Mouse (Mus musculus): Measurements from ENCODE around the gene Alyref2. TPM values are rescaled to one million over a fixed set of nuclear protein-coding genes. Genes with fewer than 3 reads are reported as not detected.

Gene Alyref2
- 2.4 TPM for polyA plus RNA-seq (2014; fragmentation: Illumina TruSeq; extraction: RNeasy Lipid Tissue Mini Kit (QIAGEN cat#74804); ENCODE audit: low read depth, low replicate concordance)

DNA sequence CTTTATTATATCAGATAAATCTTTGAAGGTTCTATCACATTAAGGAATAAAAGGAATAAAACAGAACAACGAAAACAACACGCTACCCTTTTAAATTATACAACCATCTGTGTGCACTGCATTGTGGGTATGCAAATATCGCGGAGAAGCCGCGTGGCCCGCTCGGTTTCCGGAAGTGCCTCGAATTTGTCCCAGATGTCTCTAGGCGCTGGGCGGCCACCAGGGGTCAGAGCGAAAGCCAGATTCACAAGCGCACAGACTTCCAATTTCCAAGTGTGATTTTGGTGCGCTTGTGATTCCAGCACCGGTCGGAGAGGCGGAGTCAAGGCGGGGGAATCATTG, at the start of gene Alyref2:
TSS of gene Alyref2 (plus strand) at position 229 of the 342 bp plus-strand sequence.

DNA sequence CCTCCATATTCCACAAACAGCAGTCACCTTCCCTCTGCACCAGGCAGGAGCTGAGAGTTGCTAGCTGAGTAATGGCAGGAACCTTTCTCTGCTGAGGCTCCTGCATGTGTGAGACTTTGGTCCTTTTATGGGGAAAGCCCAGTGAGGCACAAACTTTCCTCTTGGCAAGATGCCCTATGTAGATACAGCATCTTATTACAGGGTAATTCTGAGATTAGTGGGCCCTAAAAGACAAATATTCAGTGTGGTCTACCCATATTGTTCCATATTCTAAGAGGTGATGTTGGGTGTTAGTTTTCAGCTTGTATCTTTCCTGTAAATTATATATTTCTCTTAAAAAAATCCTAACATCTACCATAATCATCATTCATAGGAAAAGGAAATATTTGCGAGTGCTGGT, 31.9 kb downstream of the Alyref2 start, which contains the start of gene Itln1:
TSS of gene Itln1 (minus strand) at position 101 of the 400 bp plus-strand sequence.

Other genes with a start within 250 kb of the Alyref2 start
- 5.5 TPM for gene B4galt3, start 233.2 kb upstream of the Alyref2 start, polyA plus RNA-seq (2014; fragmentation: Illumina TruSeq; extraction: RNeasy Lipid Tissue Mini Kit (QIAGEN cat#74804); ENCODE audit: low read depth, low replicate concordance)
- gene Ppox, start 222.3 kb upstream of the Alyref2 start, polyA plus RNA-seq (2014; fragmentation: Illumina TruSeq; extraction: RNeasy Lipid Tissue Mini Kit (QIAGEN cat#74804); ENCODE audit: low read depth, low replicate concordance) = 7.0 TPM
- gene Usp21, start 215.5 kb upstream of the Alyref2 start, polyA plus RNA-seq (2014; fragmentation: Illumina TruSeq; extraction: RNeasy Lipid Tissue Mini Kit (QIAGEN cat#74804); ENCODE audit: low read depth, low replicate concordance) = 17.7 TPM
- gene Ufc1, start 208.5 kb upstream of the Alyref2 start, polyA plus RNA-seq (2014; fragmentation: Illumina TruSeq; extraction: RNeasy Lipid Tissue Mini Kit (QIAGEN cat#74804); ENCODE audit: low read depth, low replicate concordance) = 132 TPM
- gene Dedd, start 174.3 kb upstream of the Alyref2 start, polyA plus RNA-seq (2014; fragmentation: Illumina TruSeq; extraction: RNeasy Lipid Tissue Mini Kit (QIAGEN cat#74804); ENCODE audit: low read depth, low replicate concordance) = 7.5 TPM
- 31.0 TPM for gene Nit1, start 157.8 kb upstream of the Alyref2 start, polyA plus RNA-seq (2014; fragmentation: Illumina TruSeq; extraction: RNeasy Lipid Tissue Mini Kit (QIAGEN cat#74804); ENCODE audit: low read depth, low replicate concordance)
- 51.1 TPM for gene Pfdn2, start 157.8 kb upstream of the Alyref2 start, polyA plus RNA-seq (2014; fragmentation: Illumina TruSeq; extraction: RNeasy Lipid Tissue Mini Kit (QIAGEN cat#74804); ENCODE audit: low read depth, low replicate concordance)
- gene Klhdc9, start 142.7 kb upstream of the Alyref2 start, polyA plus RNA-seq (2014; fragmentation: Illumina TruSeq; extraction: RNeasy Lipid Tissue Mini Kit (QIAGEN cat#74804); ENCODE audit: low read depth, low replicate concordance) = not detected
- gene Nectin4, start 133.4 kb upstream of the Alyref2 start, polyA plus RNA-seq (2014; fragmentation: Illumina TruSeq; extraction: RNeasy Lipid Tissue Mini Kit (QIAGEN cat#74804); ENCODE audit: low read depth, low replicate concordance) = not detected
- 3.5 TPM for gene Arhgap30, start 114.5 kb upstream of the Alyref2 start, polyA plus RNA-seq (2014; fragmentation: Illumina TruSeq; extraction: RNeasy Lipid Tissue Mini Kit (QIAGEN cat#74804); ENCODE audit: low read depth, low replicate concordance)
- 2.9 TPM for gene Usf1, start 92.2 kb upstream of the Alyref2 start, polyA plus RNA-seq (2014; fragmentation: Illumina TruSeq; extraction: RNeasy Lipid Tissue Mini Kit (QIAGEN cat#74804); ENCODE audit: low read depth, low replicate concordance)
- not detected for gene Tstd1, start 84.6 kb upstream of the Alyref2 start, polyA plus RNA-seq (2014; fragmentation: Illumina TruSeq; extraction: RNeasy Lipid Tissue Mini Kit (QIAGEN cat#74804); ENCODE audit: low read depth, low replicate concordance)
- 20.3 TPM for gene F11r, start 65.9 kb upstream of the Alyref2 start, polyA plus RNA-seq (2014; fragmentation: Illumina TruSeq; extraction: RNeasy Lipid Tissue Mini Kit (QIAGEN cat#74804); ENCODE audit: low read depth, low replicate concordance)
- gene Itln1, start 31.8 kb downstream of the Alyref2 start, polyA plus RNA-seq (2014; fragmentation: Illumina TruSeq; extraction: RNeasy Lipid Tissue Mini Kit (QIAGEN cat#74804); ENCODE audit: low read depth, low replicate concordance) = not detected
- gene Cd244a, start 55.7 kb downstream of the Alyref2 start, polyA plus RNA-seq (2014; fragmentation: Illumina TruSeq; extraction: RNeasy Lipid Tissue Mini Kit (QIAGEN cat#74804); ENCODE audit: low read depth, low replicate concordance) = 0.70 TPM
- 1.8 TPM for gene Ly9, start 103.9 kb downstream of the Alyref2 start, polyA plus RNA-seq (2014; fragmentation: Illumina TruSeq; extraction: RNeasy Lipid Tissue Mini Kit (QIAGEN cat#74804); ENCODE audit: low read depth, low replicate concordance)
- gene Slamf7, start 149.6 kb downstream of the Alyref2 start, polyA plus RNA-seq (2014; fragmentation: Illumina TruSeq; extraction: RNeasy Lipid Tissue Mini Kit (QIAGEN cat#74804); ENCODE audit: low read depth, low replicate concordance) = 2.4 TPM
- gene Cd48, start 178.5 kb downstream of the Alyref2 start, polyA plus RNA-seq (2014; fragmentation: Illumina TruSeq; extraction: RNeasy Lipid Tissue Mini Kit (QIAGEN cat#74804); ENCODE audit: low read depth, low replicate concordance) = 9.4 TPM

Measured in adrenal gland, adult 10 weeks (tissue).